Mouse (Mus musculus) E14TG2a.4 (cell line): ENCODE data around the gene Akap13.

Experiments used
- H3K27me3 ChIP-seq: 2 replicates; pipeline ENCODE4 v1.6.1; 2014; ENCODE audit warnings: low read length, control low read depth; ENCODE audit not compliant: insufficient read depth
- H3K36me3 ChIP-seq: 2 replicates; pipeline ENCODE4 v1.6.1; 2014; ENCODE audit warnings: low read length, control low read depth; ENCODE audit not compliant: insufficient read depth
- H3K4me1 ChIP-seq: replicated peaks from 2 replicates; pipeline ENCODE4 v1.6.1; 2014; ENCODE audit warnings: low read depth, low read length, control low read depth
- H3K4me3 ChIP-seq: replicated peaks from 2 replicates; pipeline ENCODE4 v1.5.1; 2014; ENCODE audit warnings: mild to moderate bottlenecking, low read length
- H3K9me3 ChIP-seq: 2 replicates; pipeline ENCODE4 v1.6.1; 2014; ENCODE audit warnings: low read length, control low read depth
- CTCF ChIP-seq: conservative IDR thresholded peaks from 2 replicates; pipeline ENCODE4 v1.5.1; 2014; ENCODE audit warnings: low read length
- NANOG ChIP-seq: IDR thresholded peaks from 2 replicates; pipeline ENCODE4 v1.6.1; 2014; ENCODE audit warnings: borderline replicate concordance, low read length, mixed read lengths
- POU5F1 ChIP-seq: IDR thresholded peaks from 2 replicates; pipeline ENCODE4 v1.6.1; 2014; ENCODE audit warnings: low read length, borderline replicate concordance

Gene Akap13

GRCm38 (mm10) chr7:75436413-75437174 is 18.7 kb upstream of the Akap13 start:
- H3K9me3 ChIP-seq = no peaks in the 10 kb centered on the region
- 0 out of 2 replicates have a peak, but pooled peaks cover 11% of the 10 kb centered on the region for H3K27me3 ChIP-seq
- H3K36me3 ChIP-seq = no peaks in the 10 kb centered on the region
- TF ChIP-seq CTCF (no peak), POU5F1 (no peak), NANOG (no peak)
- H3K4me1 ChIP-seq = no peaks in the 10 kb centered on the region
- no peak overlapping the region for H3K4me3 ChIP-seq

DNA sequence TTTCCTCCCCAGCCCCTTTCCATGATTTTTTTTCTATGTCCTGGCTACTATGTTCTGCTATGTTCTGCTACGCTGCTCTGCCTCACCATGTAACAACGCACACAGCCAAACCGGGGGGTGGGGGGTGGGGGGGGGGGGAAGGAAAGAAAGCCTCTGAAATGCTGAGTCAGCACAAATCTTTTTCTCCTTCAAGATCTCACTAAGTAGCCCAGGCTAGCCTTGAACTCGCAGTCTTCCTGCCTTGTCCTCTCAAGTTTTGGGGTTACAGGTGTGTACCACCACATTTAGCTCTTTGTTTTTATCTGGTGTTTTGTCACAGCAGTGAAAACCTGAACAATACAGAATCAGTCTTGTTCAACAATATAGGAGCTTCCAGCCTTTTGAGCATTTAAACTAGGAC is 15.8 kb upstream of the Akap13 start:
- Histone ChIP-seq H3K4me3 (no peak overlapping the region), H3K4me1 (no peaks in the 10 kb centered on the region), H3K9me3 (no peaks in the 10 kb centered on the region), H3K36me3 (no peaks in the 10 kb centered on the region), H3K27me3 (0 out of 2 replicates have a peak, but pooled peaks cover 7% of the 10 kb centered on the region)
- no peak for TF ChIP-seq CTCF
- TF ChIP-seq NANOG = no peak
- no peak for TF ChIP-seq POU5F1

GRCm38 (mm10) chr7:75440241-75440640 is 15.1 kb upstream of the Akap13 start:
- 0 out of 2 replicates have a peak, but pooled peaks cover 7% of the 10 kb centered on the region for H3K27me3 ChIP-seq
- H3K36me3 ChIP-seq = no peaks in the 10 kb centered on the region
- no peak overlapping the region for H3K4me3 ChIP-seq
- H3K4me1 ChIP-seq = no peaks in the 10 kb centered on the region
- TF ChIP-seq CTCF (no peak), POU5F1 (no peak), NANOG (no peak)
- no peaks in the 10 kb centered on the region for H3K9me3 ChIP-seq

DNA sequence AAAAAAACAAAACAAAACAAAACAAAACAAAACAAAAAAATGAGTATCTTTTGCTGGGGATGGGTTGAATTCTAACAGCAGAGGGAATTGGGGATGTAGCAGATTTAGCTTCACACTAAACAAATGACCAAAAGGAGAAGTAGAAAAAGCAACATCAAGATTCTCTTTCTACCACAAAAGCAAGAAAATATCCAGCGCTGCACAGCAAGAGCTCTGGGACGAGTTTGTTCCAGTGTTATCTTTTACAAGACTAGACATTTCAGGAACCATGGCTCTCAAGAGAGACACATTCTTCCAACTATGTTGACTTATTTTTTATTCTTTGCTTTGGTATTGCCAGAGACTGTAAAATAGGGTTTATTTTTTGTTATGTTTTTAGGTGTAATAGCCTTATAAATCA is 13.4 kb upstream of the Akap13 start:
- TF ChIP-seq CTCF (no peak), NANOG (no peak), POU5F1 (no peak)
- Histone ChIP-seq H3K36me3 (no peaks in the 10 kb centered on the region), H3K9me3 (no peaks in the 10 kb centered on the region), H3K4me1 (no peaks in the 10 kb centered on the region), H3K27me3 (0 out of 2 replicates have a peak, but pooled peaks cover 6% of the 10 kb centered on the region), H3K4me3 (no peak overlapping the region)

- no peaks in the 10 kb centered on the region for H3K27me3 ChIP-seq
- peaks cover 11% of the 10 kb centered on the region for H3K4me1 ChIP-seq
- H3K36me3 ChIP-seq = no peaks in the 10 kb centered on the region
- H3K4me3 ChIP-seq = peak overlapping the region; percentile 94
- TF ChIP-seq CTCF = no peak
- no peak for TF ChIP-seq NANOG
- TF ChIP-seq POU5F1 = no peak
- no peaks in the 10 kb centered on the region for H3K9me3 ChIP-seq
These were observed 986 bp downstream of the Akap13 start for GRCm38 (mm10) chr7:75456152-75456888.

DNA sequence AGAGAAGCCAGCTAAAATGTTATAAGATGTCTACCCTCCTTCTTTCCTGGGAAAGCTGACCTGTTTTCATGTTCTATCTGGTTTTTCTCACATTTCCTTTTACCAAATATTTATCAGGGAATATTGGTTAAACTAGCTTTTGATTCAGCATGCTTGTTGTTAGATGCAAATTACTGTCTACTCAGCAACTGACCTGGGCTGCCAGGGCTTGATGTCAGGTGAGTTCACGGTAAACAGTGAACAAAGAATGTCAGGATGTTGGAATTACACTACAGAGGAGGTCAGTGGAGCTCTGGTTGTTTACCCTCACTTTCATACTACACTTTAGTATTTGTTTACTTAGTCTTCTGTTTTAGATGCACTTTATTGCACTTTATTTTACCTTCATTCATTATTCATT is 5.0 kb downstream of the Akap13 start:
- H3K27me3 ChIP-seq = no peaks in the 10 kb centered on the region
- peaks cover 11% of the 10 kb centered on the region for H3K4me1 ChIP-seq
- H3K9me3 ChIP-seq = no peaks in the 10 kb centered on the region
- TF ChIP-seq POU5F1 = no peak
- no peak for TF ChIP-seq NANOG
- no peak for TF ChIP-seq CTCF
- H3K4me3 ChIP-seq = no peak overlapping the region
- H3K36me3 ChIP-seq = no peaks in the 10 kb centered on the region

GRCm38 (mm10) chr7:75463579-75464162 is 8.3 kb downstream of the Akap13 start:
- H3K4me3 ChIP-seq = no peak overlapping the region
- H3K27me3 ChIP-seq = no peaks in the 10 kb centered on the region
- H3K4me1 ChIP-seq = no peaks in the 10 kb centered on the region
- no peaks in the 10 kb centered on the region for H3K9me3 ChIP-seq
- TF ChIP-seq POU5F1 = no peak
- TF ChIP-seq NANOG = no peak
- no peak for TF ChIP-seq CTCF
- no peaks in the 10 kb centered on the region for H3K36me3 ChIP-seq

- Histone ChIP-seq H3K27me3 (no peaks in the 10 kb centered on the region), H3K36me3 (no peaks in the 10 kb centered on the region), H3K9me3 (no peaks in the 10 kb centered on the region), H3K4me3 (no peak overlapping the region), H3K4me1 (no peaks in the 10 kb centered on the region; the same call in 1 of the 2 replicates)
- no peak for TF ChIP-seq NANOG
- no peak for TF ChIP-seq POU5F1
- TF ChIP-seq CTCF = no peak
These were observed 12.5 kb downstream of the Akap13 start for GRCm38 (mm10) chr7:75467791-75468190.
